Mouse (Mus musculus) monocyte, adult 5-6 weeks (primary cell): ENCODE measurements around the gene Smim6. TPM values are rescaled to one million over a fixed set of nuclear protein-coding genes. Genes with fewer than 3 reads are reported as not detected.

Experiments
- ATAC-seq: fragments of 153-309, 156-312 bp; replicated peaks from 2 replicates; pipeline ENCODE4 v1.8.0; 2017; ENCODE audit warnings: mild to moderate bottlenecking; ENCODE audit not compliant: low TSS enrichment, insufficient number of reproducible peaks, severe bottlenecking, poor library complexity, low FRiP score
- total RNA-seq: library from RNA; stranded (forward); fragments of 200-1000, 200-491, 200-594 nt; gene quantifications from 3 replicates; pipeline ENCODE4 v1.2.3, GENCODE M21; 2017

The Smim6 gene
- total RNA-seq, 1 experiment from 2014 or later = not detected

- no peak for ATAC-seq
These were observed 12.1 kb upstream of the Smim6 start, which contains the start of gene Smim5 for GRCm38 (mm10) chr11:115899486-115900266. Gene Smim5, plus strand, starts transcription at chr11:115899966.

- ATAC-seq = no peak
These were observed 11.1 kb upstream of the Smim6 start for GRCm38 (mm10) chr11:115900561-115901337.

- ATAC-seq = no peak
These were observed 10.3 kb upstream of the Smim6 start for GRCm38 (mm10) chr11:115901338-115902161.

- no peak for ATAC-seq
These were observed 9.6 kb upstream of the Smim6 start for GRCm38 (mm10) chr11:115902177-115902576.

- peak; percentile 82 for ATAC-seq
These were observed 9.0 kb upstream of the Smim6 start for GRCm38 (mm10) chr11:115902831-115903230.

- ATAC-seq = no peak
These were observed 8.2 kb upstream of the Smim6 start for GRCm38 (mm10) chr11:115903384-115904230.

- ATAC-seq = no peak
These were observed 7.4 kb upstream of the Smim6 start for GRCm38 (mm10) chr11:115904231-115904955.

GRCm38 (mm10) chr11:115904956-115905790 lies 6.6 kb upstream of the Smim6 start:
- no peak for ATAC-seq

GRCm38 (mm10) chr11:115906116-115906515 lies 5.7 kb upstream of the Smim6 start:
- no peak for ATAC-seq

GRCm38 (mm10) chr11:115906521-115906920 lies 5.3 kb upstream of the Smim6 start:
- no peak for ATAC-seq

GRCm38 (mm10) chr11:115911134-115911561 lies 669 bp upstream of the Smim6 start:
- no peak for ATAC-seq

- ATAC-seq = no peak
These were observed 4.8 kb downstream of the Smim6 start for GRCm38 (mm10) chr11:115916579-115916978.

- ATAC-seq = no peak
These were observed 6.8 kb downstream of the Smim6 start for GRCm38 (mm10) chr11:115918637-115919036.

GRCm38 (mm10) chr11:115919073-115919472 lies 7.3 kb downstream of the Smim6 start:
- ATAC-seq = no peak

- ATAC-seq = 0 out of 2 replicates have a peak, but pooled peaks have one; percentile 68
These were observed 8.4 kb downstream of the Smim6 start for GRCm38 (mm10) chr11:115920110-115920818.

GRCm38 (mm10) chr11:115921986-115922385 lies 10.2 kb downstream of the Smim6 start:
- no peak for ATAC-seq
